Mouse (Mus musculus): ENCODE measurements around the gene Twnk. TPM values are rescaled to one million over a fixed set of nuclear protein-coding genes. Genes with fewer than 3 reads are reported as not detected.

The Twnk gene
- polyA plus RNA-seq (2011; ENCODE audit: insufficient read depth, insufficient read length, low replicate concordance, missing spikeins): 6.2 and 13.5 TPM in 2 replicates

- TF ChIP-seq CTCF (IDR thresholded peaks at IDR 0.05; ENCODE audit: control insufficient read depth, insufficient read depth, low read length) (no peak), POLR2A (IDR thresholded peaks at IDR 0.05; ENCODE audit: borderline replicate concordance, control insufficient read depth, low read depth, low read length) (no peak)
- H3K4me1 ChIP-seq (ENCODE audit: control insufficient read depth, insufficient read depth, low read length): peaks cover 2% of the 10 kb centered on the region; the same call in 1 of the 2 replicates
- peak within 1 kb of the TSS; percentile 95 for H3K27ac ChIP-seq (ENCODE audit: control insufficient read depth, insufficient read depth, low read depth, low read length, poor library complexity)
- peak within 1 kb of the TSS; percentile 100 for H3K4me3 ChIP-seq (replicated peaks; ENCODE audit: control insufficient read depth, low read depth, low read length)
- 7% methylated on average over 16 of the region's 16 CpGs for WGBS
Measured at GRCm38 (mm10) chr19:45005444-45005843, at the start of gene Twnk. Gene Twnk (plus strand): TSS chr19:45005663.

GRCm38 (mm10) chr19:44959633-44960032, 45.8 kb upstream of the Twnk start:
- TF ChIP-seq CTCF (IDR thresholded peaks at IDR 0.05; ENCODE audit: control insufficient read depth, insufficient read depth, low read length) (no peak), POLR2A (IDR thresholded peaks at IDR 0.05; ENCODE audit: borderline replicate concordance, control insufficient read depth, low read depth, low read length) (no peak)
- Histone ChIP-seq H3K4me1 (ENCODE audit: control insufficient read depth, insufficient read depth, low read length) (no peaks in the 10 kb centered on the region), H3K27ac (ENCODE audit: control insufficient read depth, insufficient read depth, low read depth, low read length, poor library complexity) (no peak overlapping the region), H3K4me3 (replicated peaks; ENCODE audit: control insufficient read depth, low read depth, low read length) (no peak overlapping the region)
- 88% methylated on average over 2 of the region's 2 CpGs for WGBS

- H3K27ac ChIP-seq (ENCODE audit: control insufficient read depth, insufficient read depth, low read depth, low read length, poor library complexity): no peak overlapping the region
- no peak overlapping the region for H3K4me3 ChIP-seq (replicated peaks; ENCODE audit: control insufficient read depth, low read depth, low read length)
- no peak for TF ChIP-seq POLR2A (IDR thresholded peaks at IDR 0.05; ENCODE audit: borderline replicate concordance, control insufficient read depth, low read depth, low read length)
- no peak for TF ChIP-seq CTCF (IDR thresholded peaks at IDR 0.05; ENCODE audit: control insufficient read depth, insufficient read depth, low read length)
- WGBS: 98% methylated on average over 1 of the region's 1 CpGs
- no peaks in the 10 kb centered on the region for H3K4me1 ChIP-seq (ENCODE audit: control insufficient read depth, insufficient read depth, low read length)
Measured at GRCm38 (mm10) chr19:44965978-44966377, 39.5 kb upstream of the Twnk start.

- H3K4me1 ChIP-seq (ENCODE audit: control insufficient read depth, insufficient read depth, low read length): no peaks in the 10 kb centered on the region
- H3K4me3 ChIP-seq (replicated peaks; ENCODE audit: control insufficient read depth, low read depth, low read length): no peak overlapping the region
- H3K27ac ChIP-seq (ENCODE audit: control insufficient read depth, insufficient read depth, low read depth, low read length, poor library complexity): no peak overlapping the region
- 78% methylated on average over 3 of the region's 3 CpGs for WGBS
- TF ChIP-seq POLR2A (IDR thresholded peaks at IDR 0.05; ENCODE audit: borderline replicate concordance, control insufficient read depth, low read depth, low read length) (no peak), CTCF (IDR thresholded peaks at IDR 0.05; ENCODE audit: control insufficient read depth, insufficient read depth, low read length) (no peak)
Measured at GRCm38 (mm10) chr19:44968329-44968728, 37.1 kb upstream of the Twnk start.

GRCm38 (mm10) chr19:44976636-44977035, 28.8 kb upstream of the Twnk start:
- H3K27ac ChIP-seq (ENCODE audit: control insufficient read depth, insufficient read depth, low read depth, low read length, poor library complexity): no peak overlapping the region
- no peaks in the 10 kb centered on the region for H3K4me1 ChIP-seq (ENCODE audit: control insufficient read depth, insufficient read depth, low read length)
- no peak overlapping the region for H3K4me3 ChIP-seq (replicated peaks; ENCODE audit: control insufficient read depth, low read depth, low read length)
- TF ChIP-seq CTCF (IDR thresholded peaks at IDR 0.05; ENCODE audit: control insufficient read depth, insufficient read depth, low read length): no peak
- no peak for TF ChIP-seq POLR2A (IDR thresholded peaks at IDR 0.05; ENCODE audit: borderline replicate concordance, control insufficient read depth, low read depth, low read length)
- WGBS: 90% methylated on average over 6 of the region's 6 CpGs

GRCm38 (mm10) chr19:44977148-44977547, 28.3 kb upstream of the Twnk start:
- Histone ChIP-seq H3K4me3 (replicated peaks; ENCODE audit: control insufficient read depth, low read depth, low read length) (no peak overlapping the region), H3K27ac (ENCODE audit: control insufficient read depth, insufficient read depth, low read depth, low read length, poor library complexity) (no peak overlapping the region), H3K4me1 (ENCODE audit: control insufficient read depth, insufficient read depth, low read length) (no peaks in the 10 kb centered on the region)
- WGBS: 89% methylated on average over 6 of the region's 6 CpGs
- TF ChIP-seq CTCF (IDR thresholded peaks at IDR 0.05; ENCODE audit: control insufficient read depth, insufficient read depth, low read length): no peak
- TF ChIP-seq POLR2A (IDR thresholded peaks at IDR 0.05; ENCODE audit: borderline replicate concordance, control insufficient read depth, low read depth, low read length): no peak

- 90% methylated on average over 2 of the region's 2 CpGs for WGBS
Measured at GRCm38 (mm10) chr19:44980787-44981186, 24.7 kb upstream of the Twnk start.

GRCm38 (mm10) chr19:44982477-44983115, 22.9 kb upstream of the Twnk start:
- Histone ChIP-seq H3K4me3 (replicated peaks; ENCODE audit: control insufficient read depth, low read depth, low read length) (no peak overlapping the region), H3K4me1 (ENCODE audit: control insufficient read depth, insufficient read depth, low read length) (no peaks in the 10 kb centered on the region), H3K27ac (ENCODE audit: control insufficient read depth, insufficient read depth, low read depth, low read length, poor library complexity) (no peak overlapping the region)
- no peak for TF ChIP-seq POLR2A (IDR thresholded peaks at IDR 0.05; ENCODE audit: borderline replicate concordance, control insufficient read depth, low read depth, low read length)
- no peak for TF ChIP-seq CTCF (IDR thresholded peaks at IDR 0.05; ENCODE audit: control insufficient read depth, insufficient read depth, low read length)
- WGBS: 63% methylated on average over 7 of the region's 7 CpGs

More at GRCm38 (mm10) chr19:44980787-44981186, 24.7 kb upstream of the Twnk start:
- TF ChIP-seq POLR2A (IDR thresholded peaks at IDR 0.05; ENCODE audit: borderline replicate concordance, control insufficient read depth, low read depth, low read length) (no peak), CTCF (IDR thresholded peaks at IDR 0.05; ENCODE audit: control insufficient read depth, insufficient read depth, low read length) (no peak)
- no peak overlapping the region for H3K4me3 ChIP-seq (replicated peaks; ENCODE audit: control insufficient read depth, low read depth, low read length)
- H3K4me1 ChIP-seq (ENCODE audit: control insufficient read depth, insufficient read depth, low read length): no peaks in the 10 kb centered on the region
- H3K27ac ChIP-seq (ENCODE audit: control insufficient read depth, insufficient read depth, low read depth, low read length, poor library complexity): no peak overlapping the region

Data from bone marrow, adult 2 months (tissue).